Mouse (Mus musculus) lung, adult 2 months (tissue): ENCODE measurements around the gene Tsacc.

Experiments
- CTCF ChIP-seq: fragments of 200-500 bp; IDR thresholded peaks from 2 replicates; pipeline ENCODE4 v1.5.1; 2011; ENCODE audit warnings: mild to moderate bottlenecking, low read length, control low read depth; ENCODE audit not compliant: insufficient read depth
- POLR2A ChIP-seq: fragments of 200-500 bp; IDR thresholded peaks from 2 replicates; pipeline ENCODE4 v1.6.1; 2011; ENCODE audit warnings: low read depth, mild to moderate bottlenecking, control low read depth, low read length, borderline replicate concordance; ENCODE audit errors: extremely low read depth

DNA sequence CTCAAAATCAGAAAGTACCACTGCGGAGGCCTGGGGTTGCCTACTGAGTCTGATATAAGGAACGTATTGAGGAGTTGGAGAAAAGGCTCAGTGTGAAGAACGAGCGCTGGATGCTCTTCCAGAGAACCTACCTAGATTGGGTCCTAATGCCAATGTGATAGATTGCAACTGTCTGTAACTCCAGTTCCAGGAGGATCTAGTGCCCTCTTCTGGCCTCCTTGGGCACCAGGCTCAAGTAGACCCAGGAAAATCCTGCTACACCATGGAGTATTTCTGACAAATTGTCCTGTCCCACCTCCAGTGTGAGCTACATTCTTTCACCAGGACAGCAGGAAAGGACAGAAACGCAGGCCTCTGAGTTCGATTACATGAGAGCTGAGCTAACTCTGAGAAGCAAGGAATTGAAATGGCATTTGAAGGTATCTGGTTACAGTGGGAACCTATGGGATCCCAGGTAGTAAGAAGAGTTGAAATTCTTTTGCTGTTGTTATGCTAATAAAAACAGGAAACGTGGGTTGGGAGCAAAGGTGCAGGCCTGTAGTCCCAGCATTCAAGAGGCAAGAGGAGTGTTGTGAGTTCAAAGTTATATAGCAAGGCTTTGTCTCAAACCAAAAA lies 20.2 kb downstream of the Tsacc start:
- TF ChIP-seq CTCF (peak; percentile 55), POLR2A (no peak)
